Mouse (Mus musculus): ENCODE results near the gene Theg. TPM values are rescaled to one million over a fixed set of nuclear protein-coding genes. Genes with fewer than 3 reads are reported as not detected.

The Theg gene
- polyA plus RNA-seq, 1 experiment from 2014 or later, result not detected

DNA sequence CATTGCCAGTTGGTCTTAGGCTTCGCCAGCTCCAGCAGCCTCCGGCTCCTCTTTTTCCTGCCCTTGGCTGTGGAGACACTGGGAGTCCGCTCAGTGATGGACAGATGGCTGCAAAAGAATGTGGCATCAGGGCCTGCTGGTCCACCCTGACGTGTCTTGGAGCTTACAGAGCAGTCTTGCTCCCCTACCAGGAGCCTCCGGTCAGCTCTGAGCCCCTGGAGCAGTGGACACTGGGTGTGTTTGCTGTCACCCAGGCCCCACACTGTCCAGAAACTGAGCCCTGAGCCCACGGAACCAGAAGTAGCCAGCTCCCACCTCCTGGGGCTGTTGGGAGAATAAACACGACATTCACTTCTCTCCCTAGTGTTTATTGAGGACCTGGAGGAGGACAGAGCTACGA lies 888 bp downstream of the Theg start:
- 85% methylated on average over 8 of the region's 8 CpGs for WGBS
- no peak for DNase-seq (ENCODE audit: extremely low spot score, low spot score)
- Histone ChIP-seq H3K36me3 (replicated peaks) (no peaks in the 10 kb centered on the region), H3K4me3 (no peak overlapping the region), H3K27ac (no peak overlapping the region), H3K9me3 (no peaks in the 10 kb centered on the region), H3K27me3 (ENCODE audit: poor library complexity, severe bottlenecking) (no peaks in the 10 kb centered on the region), H3K4me1 (no peaks in the 10 kb centered on the region)

DNA sequence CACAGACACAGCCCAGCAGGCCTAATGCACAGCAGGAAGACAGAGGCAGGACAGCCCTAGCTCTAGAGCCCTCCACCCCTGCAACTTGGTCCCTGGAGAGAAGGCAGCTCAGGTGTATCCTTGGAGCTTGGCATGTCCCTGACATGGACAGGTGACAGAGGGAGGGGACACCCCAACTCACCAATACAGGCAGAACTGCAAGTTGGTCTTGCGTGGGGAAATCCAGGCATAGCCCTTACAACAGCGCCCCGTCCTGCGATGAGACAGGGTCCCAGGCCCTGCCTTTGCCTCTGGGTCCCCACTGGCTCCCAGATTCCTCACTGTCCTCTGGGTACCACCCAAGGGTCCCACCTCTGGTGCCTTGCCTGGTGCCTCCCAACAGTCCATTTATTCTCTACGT lies 1.4 kb downstream of the Theg start:
- 94% methylated on average over 5 of the region's 5 CpGs for WGBS
- Histone ChIP-seq H3K9me3 (no peaks in the 10 kb centered on the region), H3K27me3 (ENCODE audit: poor library complexity, severe bottlenecking) (no peaks in the 10 kb centered on the region), H3K27ac (no peak overlapping the region), H3K36me3 (replicated peaks) (no peaks in the 10 kb centered on the region), H3K4me3 (no peak overlapping the region), H3K4me1 (no peaks in the 10 kb centered on the region)
- DNase-seq (ENCODE audit: extremely low spot score, low spot score), result no peak

DNA sequence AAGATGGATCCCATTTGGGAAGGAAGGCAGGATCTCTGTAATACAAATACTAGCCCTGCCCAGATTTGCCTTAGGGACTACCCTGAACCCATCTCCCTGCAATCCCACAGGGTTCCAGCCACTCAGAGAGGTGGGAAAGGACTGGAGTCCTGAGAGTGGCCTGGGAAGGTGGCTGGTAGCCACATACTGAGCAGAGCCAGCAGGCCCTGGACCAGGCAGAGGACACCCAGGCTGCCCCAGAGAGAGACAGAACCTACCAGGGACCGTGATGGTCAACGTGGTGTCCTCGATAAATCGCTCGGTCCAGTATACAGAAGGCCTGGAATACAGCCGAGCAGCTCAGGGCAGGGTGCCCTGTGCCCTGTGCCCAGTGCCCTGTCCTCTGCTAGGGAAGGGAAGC lies 2.0 kb downstream of the Theg start:
- Histone ChIP-seq H3K27ac (no peak overlapping the region), H3K9me3 (no peaks in the 10 kb centered on the region), H3K27me3 (ENCODE audit: poor library complexity, severe bottlenecking) (peaks cover 4% of the 10 kb centered on the region; the same call in 1 of the 2 replicates), H3K4me1 (no peaks in the 10 kb centered on the region), H3K36me3 (replicated peaks) (no peaks in the 10 kb centered on the region), H3K4me3 (no peak overlapping the region)
- DNase-seq (ENCODE audit: extremely low spot score, low spot score), result no peak
- 92% methylated on average over 6 of the region's 6 CpGs for WGBS

DNA sequence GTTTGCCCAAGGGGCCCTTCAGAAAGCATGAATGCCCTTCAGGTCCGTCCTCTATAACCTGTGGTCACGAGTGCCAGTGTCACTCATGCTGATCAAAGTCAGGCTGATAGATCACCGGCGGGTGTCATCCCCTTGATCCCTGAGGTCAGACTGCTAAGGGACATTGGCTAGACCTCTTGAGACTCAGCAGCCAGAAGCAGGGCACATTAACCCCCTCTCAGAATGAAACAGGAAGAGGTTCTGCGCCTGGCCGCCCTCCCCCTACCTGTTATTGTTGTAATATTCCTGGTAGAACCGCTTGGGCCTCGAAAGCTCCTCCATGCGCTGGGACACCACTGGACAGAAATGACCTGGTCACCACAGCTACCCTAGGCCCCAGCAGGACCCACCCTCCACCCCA lies 2.7 kb downstream of the Theg start:
- no peak overlapping the region for H3K4me3 ChIP-seq
- H3K27ac ChIP-seq, result no peak overlapping the region

DNA sequence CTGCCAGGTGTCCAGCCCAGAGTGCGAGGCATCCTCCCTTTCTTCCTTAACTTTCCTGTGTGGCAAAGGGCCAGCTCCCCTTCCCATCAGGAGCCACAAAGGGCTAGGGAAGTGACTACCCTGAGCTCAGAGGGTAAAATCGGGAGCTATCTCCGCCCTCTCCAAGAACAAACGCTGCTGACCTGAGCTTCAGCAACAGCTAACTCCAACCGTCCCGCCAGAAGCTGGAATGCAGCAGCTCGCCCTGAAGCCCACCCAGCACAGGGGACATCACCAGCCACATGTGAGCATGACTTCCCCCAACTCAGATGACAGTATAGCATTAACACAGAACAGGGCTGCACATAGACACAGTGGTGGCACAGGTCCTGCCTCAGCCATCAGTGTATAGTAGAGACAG lies 3.1 kb downstream of the Theg start:
- no peak for DNase-seq (ENCODE audit: extremely low spot score, low spot score)
- Histone ChIP-seq H3K9me3 (no peaks in the 10 kb centered on the region), H3K36me3 (replicated peaks) (no peaks in the 10 kb centered on the region), H3K4me1 (peaks cover 1% of the 10 kb centered on the region), H3K27me3 (ENCODE audit: poor library complexity, severe bottlenecking) (peaks cover 15% of the 10 kb centered on the region), H3K4me3 (no peak overlapping the region), H3K27ac (no peak overlapping the region)
- WGBS, result 82% methylated on average over 7 of the region's 7 CpGs

More for the DNA sequence above, 2.7 kb downstream of the Theg start:
- no peak for DNase-seq (ENCODE audit: extremely low spot score, low spot score)
- Histone ChIP-seq H3K4me1 (no peaks in the 10 kb centered on the region), H3K9me3 (no peaks in the 10 kb centered on the region), H3K36me3 (replicated peaks) (no peaks in the 10 kb centered on the region), H3K27me3 (ENCODE audit: poor library complexity, severe bottlenecking) (peaks cover 11% of the 10 kb centered on the region)
- 87% methylated on average over 9 of the region's 9 CpGs for WGBS

DNA sequence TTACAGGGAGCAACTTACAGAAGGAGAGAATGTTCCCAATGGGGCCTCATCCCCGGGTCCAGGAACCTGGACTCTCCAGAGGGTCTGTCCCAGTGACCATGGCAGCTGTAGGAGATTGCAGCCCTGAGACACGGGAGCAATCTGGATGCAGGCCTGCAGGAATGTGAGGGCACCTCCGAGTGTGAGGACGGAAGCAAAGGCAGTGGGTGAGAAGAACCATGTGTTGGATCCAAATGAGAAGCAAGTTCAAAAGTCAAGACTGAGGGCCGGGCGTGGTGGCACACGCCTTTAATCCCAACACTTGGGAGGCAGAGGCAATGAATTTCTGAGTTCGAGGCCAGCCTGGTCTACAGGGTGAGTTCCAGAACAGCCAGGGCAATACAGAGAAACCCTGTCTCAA lies 5.6 kb downstream of the Theg start:
- H3K36me3 ChIP-seq (replicated peaks), result no peaks in the 10 kb centered on the region
- WGBS, result 88% methylated on average over 8 of the region's 8 CpGs
- H3K27me3 ChIP-seq (ENCODE audit: poor library complexity, severe bottlenecking), result peaks cover 18% of the 10 kb centered on the region
- no peak for DNase-seq (ENCODE audit: extremely low spot score, low spot score)
- H3K4me1 ChIP-seq, result peaks cover 12% of the 10 kb centered on the region
- H3K27ac ChIP-seq, result no peak overlapping the region
- H3K9me3 ChIP-seq, result no peaks in the 10 kb centered on the region; the same call in 1 of the 2 replicates
- H3K4me3 ChIP-seq, result no peak overlapping the region

DNA sequence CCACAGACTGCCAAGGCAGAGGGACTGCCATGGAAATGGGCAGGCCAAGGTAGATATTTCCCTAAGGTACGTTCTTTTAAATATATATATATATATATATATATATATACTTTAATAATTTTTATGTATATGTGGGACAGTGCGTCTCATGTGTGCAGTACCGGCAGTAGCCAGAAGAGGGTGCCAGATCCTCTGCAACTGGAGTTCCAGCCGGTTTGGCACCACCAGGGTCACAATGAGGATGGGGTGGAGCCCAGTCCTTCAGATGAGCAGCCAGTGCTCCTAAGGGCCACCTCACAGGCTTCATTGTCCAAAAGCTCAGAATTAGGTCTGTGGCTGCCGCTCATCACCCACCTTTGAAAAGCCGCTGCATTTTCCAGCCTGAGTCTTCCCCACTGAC lies 6.3 kb downstream of the Theg start:
- Histone ChIP-seq H3K4me1 (peaks cover 12% of the 10 kb centered on the region), H3K27ac (no peak overlapping the region), H3K9me3 (no peaks in the 10 kb centered on the region; the same call in 1 of the 2 replicates), H3K27me3 (ENCODE audit: poor library complexity, severe bottlenecking) (peaks cover 18% of the 10 kb centered on the region), H3K36me3 (replicated peaks) (no peaks in the 10 kb centered on the region), H3K4me3 (no peak overlapping the region)
- peak; percentile 58 for DNase-seq (ENCODE audit: extremely low spot score, low spot score)
- WGBS, result 41% methylated on average over 6 of the region's 6 CpGs

DNA sequence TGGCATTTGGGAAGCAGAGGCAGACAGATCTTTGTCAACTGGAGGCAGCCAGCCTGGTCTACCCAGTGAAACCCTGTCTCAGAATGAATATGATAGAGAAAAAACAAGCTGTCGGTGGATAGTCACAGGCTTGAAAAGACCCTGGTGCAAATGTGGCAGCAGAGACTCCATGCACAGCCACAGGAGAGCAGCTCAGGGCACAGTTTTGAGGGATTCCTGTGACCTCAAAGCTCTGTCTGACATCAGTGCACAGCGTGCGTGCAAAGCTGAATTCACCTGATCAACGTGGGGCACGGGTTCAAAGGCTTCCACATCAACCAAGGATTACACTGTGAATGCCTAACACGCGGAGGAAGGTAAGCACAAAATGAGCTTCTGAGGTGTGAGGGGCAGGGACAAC lies 6.8 kb downstream of the Theg start:
- Histone ChIP-seq H3K36me3 (replicated peaks) (no peaks in the 10 kb centered on the region), H3K9me3 (no peaks in the 10 kb centered on the region; the same call in 1 of the 2 replicates), H3K4me1 (peaks cover 12% of the 10 kb centered on the region), H3K27ac (no peak overlapping the region), H3K4me3 (no peak overlapping the region), H3K27me3 (ENCODE audit: poor library complexity, severe bottlenecking) (peaks cover 18% of the 10 kb centered on the region)
- DNase-seq (ENCODE audit: extremely low spot score, low spot score), result no peak
- 66% methylated on average over 7 of the region's 7 CpGs for WGBS

DNA sequence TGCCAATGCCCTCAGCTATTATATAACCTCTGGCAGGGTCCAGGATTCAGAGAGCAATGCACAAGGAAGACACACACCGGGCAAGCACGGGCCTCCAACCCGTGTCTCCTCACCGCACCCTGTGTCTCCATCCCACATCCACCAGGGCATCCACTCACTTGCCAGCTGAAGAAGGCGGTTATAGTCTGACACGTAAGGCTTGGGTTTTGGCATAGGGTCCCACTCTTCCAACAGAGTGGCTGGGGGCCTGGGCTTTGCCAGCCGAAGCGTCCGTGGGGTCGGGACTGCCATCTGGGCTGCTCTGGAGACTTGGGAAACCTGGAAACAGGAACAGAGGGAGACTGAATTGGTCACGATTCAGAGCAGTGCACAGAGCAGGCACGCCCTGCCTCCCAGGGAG lies 7.3 kb downstream of the Theg start:
- Histone ChIP-seq H3K36me3 (replicated peaks) (no peaks in the 10 kb centered on the region), H3K27me3 (ENCODE audit: poor library complexity, severe bottlenecking) (peaks cover 18% of the 10 kb centered on the region), H3K9me3 (no peaks in the 10 kb centered on the region; the same call in 1 of the 2 replicates), H3K4me1 (peaks cover 12% of the 10 kb centered on the region), H3K27ac (no peak overlapping the region), H3K4me3 (no peak overlapping the region)
- DNase-seq (ENCODE audit: extremely low spot score, low spot score), result no peak
- WGBS, result 87% methylated on average over 12 of the region's 12 CpGs

DNA sequence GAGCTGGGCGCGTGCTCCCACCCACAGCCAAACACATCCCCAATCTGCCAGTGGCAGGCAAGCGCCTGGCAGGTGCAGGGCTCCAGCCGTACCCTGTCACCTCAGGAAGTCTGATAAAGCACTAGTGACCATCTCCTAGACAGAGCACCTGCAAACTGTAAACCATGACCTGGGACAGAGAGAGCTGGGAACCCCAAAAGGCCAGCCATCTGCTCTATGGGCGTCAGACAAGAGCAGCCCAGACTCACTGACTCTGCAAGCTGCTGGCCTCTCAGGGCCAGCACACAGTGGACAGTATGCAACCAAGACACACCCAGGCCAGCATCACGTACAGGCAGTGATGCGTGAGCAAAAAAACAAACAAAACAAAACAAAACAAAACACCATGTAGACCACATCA lies 8.2 kb downstream of the Theg start:
- peaks cover 18% of the 10 kb centered on the region for H3K27me3 ChIP-seq (ENCODE audit: poor library complexity, severe bottlenecking)
- no peaks in the 10 kb centered on the region for H3K36me3 ChIP-seq (replicated peaks)
- H3K4me3 ChIP-seq, result no peak overlapping the region
- no peaks in the 10 kb centered on the region; the same call in 1 of the 2 replicates for H3K9me3 ChIP-seq
- WGBS, result 78% methylated on average over 7 of the region's 7 CpGs
- H3K27ac ChIP-seq, result no peak overlapping the region
- peaks cover 12% of the 10 kb centered on the region for H3K4me1 ChIP-seq
- no peak for DNase-seq (ENCODE audit: extremely low spot score, low spot score)

DNA sequence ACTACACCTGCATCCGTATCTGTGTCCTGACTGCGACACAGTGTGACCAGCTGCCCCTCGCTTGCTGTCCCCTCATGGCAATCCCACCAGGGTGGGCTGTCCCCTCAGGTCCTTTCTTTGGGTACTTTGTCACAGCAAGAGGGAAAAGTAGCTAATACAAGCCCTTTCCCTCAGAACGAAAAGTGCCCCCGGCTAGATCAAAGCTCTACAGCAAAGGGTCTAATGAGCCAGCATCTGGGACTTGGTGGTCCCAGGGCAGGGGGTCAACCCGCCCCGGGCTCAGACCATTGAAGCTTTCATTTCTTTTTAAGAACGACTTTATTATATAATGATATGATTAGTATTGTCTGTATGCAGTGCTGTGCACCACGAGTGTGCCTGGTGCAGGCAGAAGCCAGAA lies 8.9 kb downstream of the Theg start:
- no peaks in the 10 kb centered on the region for H3K36me3 ChIP-seq (replicated peaks)
- H3K27ac ChIP-seq, result no peak overlapping the region
- peaks cover 18% of the 10 kb centered on the region for H3K27me3 ChIP-seq (ENCODE audit: poor library complexity, severe bottlenecking)
- DNase-seq (ENCODE audit: extremely low spot score, low spot score), result no peak
- no peak overlapping the region for H3K4me3 ChIP-seq
- peaks cover 12% of the 10 kb centered on the region for H3K4me1 ChIP-seq
- no peaks in the 10 kb centered on the region; the same call in 1 of the 2 replicates for H3K9me3 ChIP-seq
- WGBS, result 54% methylated on average over 9 of the region's 9 CpGs

DNA sequence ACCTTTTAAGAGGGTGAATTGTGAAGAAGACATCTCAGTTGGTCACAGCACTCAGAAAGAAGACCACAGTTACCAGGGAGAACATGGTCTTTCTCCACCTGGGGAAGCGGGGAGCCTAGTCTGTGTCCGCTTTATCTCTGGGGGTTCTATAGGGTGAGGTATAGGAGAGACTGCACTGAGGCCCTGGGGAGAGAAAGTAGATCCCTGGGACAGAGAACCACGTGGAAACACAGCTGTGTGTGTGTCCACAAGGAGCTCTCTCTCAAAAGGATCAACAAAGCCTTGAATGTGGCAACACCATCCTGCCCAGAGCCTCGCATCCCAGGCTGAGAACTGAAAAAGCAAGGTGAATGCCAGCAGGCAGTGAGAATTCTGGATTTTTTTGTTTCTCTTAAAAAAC lies 9.8 kb downstream of the Theg start:
- H3K27ac ChIP-seq, result no peak overlapping the region
- no peaks in the 10 kb centered on the region for H3K36me3 ChIP-seq (replicated peaks)
- no peak for DNase-seq (ENCODE audit: extremely low spot score, low spot score)
- H3K27me3 ChIP-seq (ENCODE audit: poor library complexity, severe bottlenecking), result peaks cover 18% of the 10 kb centered on the region
- no peaks in the 10 kb centered on the region; the same call in 1 of the 2 replicates for H3K9me3 ChIP-seq
- peaks cover 12% of the 10 kb centered on the region for H3K4me1 ChIP-seq
- 79% methylated on average over 4 of the region's 4 CpGs for WGBS
- H3K4me3 ChIP-seq, result no peak overlapping the region

DNA sequence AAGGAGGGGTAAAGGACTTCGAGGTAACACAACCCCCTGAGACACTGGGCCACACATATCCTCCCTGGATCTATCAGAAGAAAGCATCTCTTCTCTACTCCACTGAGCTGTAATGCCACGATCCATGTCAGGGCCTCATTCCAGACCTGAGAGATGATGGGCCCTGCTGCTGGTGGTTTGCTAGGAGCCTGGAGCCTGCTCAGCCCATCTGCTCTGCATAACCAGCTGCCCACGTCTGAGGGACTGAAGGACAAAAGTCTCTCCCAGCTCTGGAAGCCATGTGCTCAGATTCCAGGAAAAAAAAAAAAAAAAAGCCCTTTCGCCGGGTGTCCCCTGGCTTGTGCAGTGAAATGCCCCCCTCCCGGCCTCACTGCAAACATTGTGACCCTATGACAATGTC lies 11.4 kb downstream of the Theg start:
- H3K4me1 ChIP-seq, result peaks cover 12% of the 10 kb centered on the region
- no peak overlapping the region for H3K27ac ChIP-seq
- peaks cover 18% of the 10 kb centered on the region for H3K27me3 ChIP-seq (ENCODE audit: poor library complexity, severe bottlenecking)
- no peak for DNase-seq (ENCODE audit: extremely low spot score, low spot score)
- no peak overlapping the region for H3K4me3 ChIP-seq
- WGBS, result 85% methylated on average over 6 of the region's 6 CpGs
- H3K36me3 ChIP-seq (replicated peaks), result no peaks in the 10 kb centered on the region
- no peaks in the 10 kb centered on the region; the same call in 1 of the 2 replicates for H3K9me3 ChIP-seq

DNA sequence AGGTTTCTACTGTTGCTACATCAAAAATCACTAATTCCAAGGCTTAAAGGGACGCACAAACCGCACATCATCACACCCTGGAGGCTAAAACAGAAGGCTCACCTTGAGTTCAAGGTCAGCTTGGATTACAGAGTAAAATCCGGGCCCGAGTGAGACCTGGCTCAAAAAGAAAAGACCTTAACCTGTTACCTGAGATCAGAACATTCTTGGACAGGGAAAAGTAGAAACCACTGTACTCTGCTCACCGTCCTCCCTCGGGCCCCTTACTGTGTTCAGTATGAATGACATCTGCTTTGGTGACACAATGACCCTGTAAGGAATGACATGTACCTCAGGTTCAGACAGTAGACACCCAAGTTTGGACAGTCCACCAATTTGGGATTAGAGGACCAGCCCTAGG lies 12.3 kb downstream of the Theg start:
- H3K27me3 ChIP-seq (ENCODE audit: poor library complexity, severe bottlenecking), result peaks cover 10% of the 10 kb centered on the region; the same call in 1 of the 2 replicates
- 96% methylated on average over 6 of the region's 6 CpGs for WGBS
- DNase-seq (ENCODE audit: extremely low spot score, low spot score), result no peak
- H3K27ac ChIP-seq, result no peak overlapping the region
- H3K4me3 ChIP-seq, result no peak overlapping the region
- H3K4me1 ChIP-seq, result peaks cover 12% of the 10 kb centered on the region
- no peaks in the 10 kb centered on the region; the same call in 1 of the 2 replicates for H3K9me3 ChIP-seq
- H3K36me3 ChIP-seq (replicated peaks), result no peaks in the 10 kb centered on the region
